Mouse (Mus musculus): Measurements from ENCODE around the gene Fam71b. TPM values are rescaled to one million over a fixed set of nuclear protein-coding genes. Genes with fewer than 3 reads are reported as not detected.

Fam71b gene
- polyA plus RNA-seq, 1 experiment from 2014 or later = not detected

DNA sequence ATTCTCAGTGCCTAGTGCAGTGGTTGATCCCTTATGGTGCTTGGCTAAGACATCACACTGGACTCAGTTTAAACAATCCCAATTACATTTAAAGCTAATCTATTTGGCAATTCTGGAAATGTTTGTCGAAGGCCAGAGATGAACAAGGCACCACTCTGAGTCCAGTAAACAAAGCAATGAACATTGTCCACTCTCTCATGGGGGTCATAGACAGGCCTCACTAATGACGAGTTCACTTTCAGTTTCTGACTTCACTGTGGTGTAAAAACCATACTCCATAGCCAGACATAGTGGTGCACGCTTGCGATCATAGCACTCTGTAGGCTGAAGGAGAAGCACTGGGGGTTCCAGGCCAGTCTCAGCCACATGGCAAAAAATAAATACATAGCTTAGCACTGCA, 25.9 kb upstream of the Fam71b start:
- Histone ChIP-seq H3K4me3 (replicated peaks) (no peak overlapping the region), H3K4me1 (replicated peaks) (peaks cover 6% of the 10 kb centered on the region; the same call in 1 of the 2 replicates), H3K36me3 (no peaks in the 10 kb centered on the region), H3K9me3 (no peaks in the 10 kb centered on the region), H3K27me3 (no peaks in the 10 kb centered on the region), H3K4me2 (no peak overlapping the region), H3K27ac (no peak overlapping the region), H3K9ac (replicated peaks) (no peak overlapping the region)
- WGBS = 88% methylated on average over 4 of the region's 4 CpGs
- ATAC-seq (ENCODE audit: insufficient number of reproducible peaks, insufficient read depth, low FRiP score, low TSS enrichment, low read depth) = no peak

DNA sequence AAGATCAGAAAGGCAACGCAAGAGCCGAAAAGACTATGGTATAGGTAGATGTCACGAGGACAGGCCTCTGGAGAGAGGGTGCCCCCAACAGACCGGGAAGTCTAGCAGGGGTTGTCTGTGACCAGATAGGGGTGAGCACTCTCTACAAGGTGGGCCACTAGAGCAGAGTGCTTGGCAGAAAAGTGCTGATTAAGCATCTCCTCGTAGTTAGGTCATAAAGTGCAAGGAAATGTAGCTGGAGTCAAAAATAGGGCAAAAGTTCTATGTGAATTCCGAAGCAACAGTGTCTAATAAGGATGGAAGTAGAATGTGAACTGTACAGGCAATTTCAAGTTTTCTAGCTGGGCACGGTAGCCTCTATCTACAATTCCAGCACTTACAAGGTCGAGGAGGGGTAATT, 25.1 kb upstream of the Fam71b start:
- H3K27me3 ChIP-seq = no peaks in the 10 kb centered on the region
- H3K4me2 ChIP-seq = no peak overlapping the region
- no peak for ATAC-seq (ENCODE audit: insufficient number of reproducible peaks, insufficient read depth, low FRiP score, low TSS enrichment, low read depth)
- peaks cover 6% of the 10 kb centered on the region; the same call in 1 of the 2 replicates for H3K4me1 ChIP-seq (replicated peaks)
- no peak overlapping the region for H3K4me3 ChIP-seq (replicated peaks)
- H3K36me3 ChIP-seq = no peaks in the 10 kb centered on the region
- H3K27ac ChIP-seq = no peak overlapping the region
- WGBS = 91% methylated on average over 8 of the region's 8 CpGs
- H3K9me3 ChIP-seq = no peaks in the 10 kb centered on the region
- H3K9ac ChIP-seq (replicated peaks) = no peak overlapping the region

- H3K4me3 ChIP-seq (replicated peaks) = no peak overlapping the region
- H3K36me3 ChIP-seq = no peaks in the 10 kb centered on the region
- H3K9ac ChIP-seq (replicated peaks) = no peak overlapping the region
- peaks cover 6% of the 10 kb centered on the region; the same call in 1 of the 2 replicates for H3K4me1 ChIP-seq (replicated peaks)
- no peaks in the 10 kb centered on the region for H3K9me3 ChIP-seq
- WGBS = 82% methylated on average over 8 of the region's 8 CpGs
- H3K27ac ChIP-seq = peak overlapping the region; percentile 62; the same call in 1 of the 2 replicates
- ATAC-seq (ENCODE audit: insufficient number of reproducible peaks, insufficient read depth, low FRiP score, low TSS enrichment, low read depth) = no peak
- no peaks in the 10 kb centered on the region for H3K27me3 ChIP-seq
- H3K4me2 ChIP-seq = no peak overlapping the region
These were observed 23.9 kb upstream of the Fam71b start for GRCm38 (mm10) chr11:46372331-46372953.

GRCm38 (mm10) chr11:46373071-46374030, 23.0 kb upstream of the Fam71b start:
- H3K27me3 ChIP-seq = no peaks in the 10 kb centered on the region
- H3K9ac ChIP-seq (replicated peaks) = no peak overlapping the region
- H3K9me3 ChIP-seq = no peaks in the 10 kb centered on the region
- no peak overlapping the region for H3K4me2 ChIP-seq
- no peaks in the 10 kb centered on the region for H3K36me3 ChIP-seq
- H3K27ac ChIP-seq = peak overlapping the region; percentile 62; the same call in 1 of the 2 replicates
- ATAC-seq (ENCODE audit: insufficient number of reproducible peaks, insufficient read depth, low FRiP score, low TSS enrichment, low read depth) = 0 out of 2 replicates have a peak, but pooled peaks have one; percentile 26
- WGBS = 73% methylated on average over 13 of the region's 13 CpGs
- H3K4me1 ChIP-seq (replicated peaks) = peaks cover 6% of the 10 kb centered on the region; the same call in 1 of the 2 replicates
- H3K4me3 ChIP-seq (replicated peaks) = no peak overlapping the region

- no peaks in the 10 kb centered on the region for H3K36me3 ChIP-seq
- H3K4me2 ChIP-seq = no peak overlapping the region
- ATAC-seq (ENCODE audit: insufficient number of reproducible peaks, insufficient read depth, low FRiP score, low TSS enrichment, low read depth) = no peak
- no peaks in the 10 kb centered on the region for H3K27me3 ChIP-seq
- 86% methylated on average over 8 of the region's 8 CpGs for WGBS
- H3K27ac ChIP-seq = no peak overlapping the region
- H3K9ac ChIP-seq (replicated peaks) = no peak overlapping the region
- no peaks in the 10 kb centered on the region for H3K9me3 ChIP-seq
- H3K4me1 ChIP-seq (replicated peaks) = peaks cover 6% of the 10 kb centered on the region; the same call in 1 of the 2 replicates
- H3K4me3 ChIP-seq (replicated peaks) = no peak overlapping the region
These were observed 21.3 kb upstream of the Fam71b start for GRCm38 (mm10) chr11:46375015-46375414.

DNA sequence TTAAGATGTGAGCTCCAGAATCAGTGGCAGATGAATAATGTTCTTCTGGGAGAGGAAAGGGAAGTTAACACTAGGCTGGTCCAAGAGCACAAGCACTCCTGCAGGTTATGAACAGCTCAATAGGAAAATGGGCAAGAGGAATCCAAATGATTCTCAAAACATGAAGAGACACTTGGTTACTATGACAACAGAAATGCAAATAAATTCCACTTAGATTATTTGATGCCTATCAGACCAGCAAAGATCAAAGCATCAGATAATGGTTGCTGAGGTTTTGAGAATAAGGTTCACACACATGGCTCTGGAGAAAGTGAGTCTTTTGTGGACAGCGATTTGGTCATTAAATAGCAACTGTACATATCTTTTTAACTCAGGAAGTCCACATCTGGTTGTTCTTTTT, 19.0 kb upstream of the Fam71b start:
- Histone ChIP-seq H3K4me1 (replicated peaks) (peaks cover 6% of the 10 kb centered on the region; the same call in 1 of the 2 replicates), H3K27ac (no peak overlapping the region), H3K27me3 (no peaks in the 10 kb centered on the region), H3K4me3 (replicated peaks) (no peak overlapping the region), H3K9me3 (no peaks in the 10 kb centered on the region), H3K4me2 (no peak overlapping the region), H3K36me3 (no peaks in the 10 kb centered on the region), H3K9ac (replicated peaks) (no peak overlapping the region)
- ATAC-seq (ENCODE audit: insufficient number of reproducible peaks, insufficient read depth, low FRiP score, low TSS enrichment, low read depth) = no peak
- WGBS = 77% methylated on average over 1 of the region's 1 CpGs

DNA sequence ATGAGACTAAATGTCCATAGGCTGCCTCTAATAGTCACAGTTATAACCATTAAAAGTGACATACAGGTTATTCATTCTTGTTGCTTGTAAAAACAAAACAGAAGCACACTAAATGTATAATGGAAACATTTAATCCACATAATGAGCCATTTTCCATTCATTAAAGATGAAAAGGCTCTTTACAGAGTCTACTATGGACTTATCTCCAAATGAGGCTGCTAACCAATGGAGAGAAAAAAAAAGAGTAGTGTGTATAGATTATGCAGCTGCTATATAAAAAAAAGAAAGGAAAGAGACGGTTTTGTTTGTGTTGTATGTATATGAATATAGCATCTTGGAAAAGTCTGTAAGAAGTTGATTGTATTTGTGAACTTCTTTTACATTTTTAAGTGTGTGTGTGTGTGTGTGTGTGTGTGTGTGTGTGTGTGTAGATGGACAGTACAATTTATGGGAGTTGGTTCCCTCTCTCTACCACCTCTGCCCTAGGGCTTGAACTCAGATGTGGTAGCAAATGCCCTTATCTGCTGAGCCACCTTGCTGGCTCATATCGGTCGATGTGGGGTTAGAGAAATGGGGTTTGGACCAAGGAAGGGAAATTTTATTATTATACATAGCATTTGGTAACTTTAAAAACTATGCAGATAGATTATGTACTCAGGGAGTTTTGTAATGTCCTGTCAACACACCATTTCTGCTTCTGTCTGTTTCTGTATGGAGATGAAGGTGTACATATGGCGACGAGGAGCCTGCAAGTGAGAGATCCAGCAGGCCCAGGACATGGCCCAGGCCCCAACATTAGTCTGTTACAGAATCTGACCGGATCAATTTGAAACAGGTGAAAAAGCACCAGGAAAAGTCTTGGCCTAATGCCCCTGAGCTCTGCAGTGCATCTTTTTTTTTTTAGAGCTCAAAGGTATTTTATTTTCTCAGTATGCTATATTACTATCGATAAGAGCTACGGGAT, 18.3 kb upstream of the Fam71b start:
- Histone ChIP-seq H3K4me1 (replicated peaks) (peaks cover 3% of the 10 kb centered on the region; the same call in 1 of the 2 replicates), H3K4me2 (no peak overlapping the region), H3K36me3 (no peaks in the 10 kb centered on the region), H3K4me3 (replicated peaks) (no peak overlapping the region), H3K9ac (replicated peaks) (no peak overlapping the region), H3K9me3 (no peaks in the 10 kb centered on the region), H3K27ac (no peak overlapping the region), H3K27me3 (no peaks in the 10 kb centered on the region)
- no peak for ATAC-seq (ENCODE audit: insufficient number of reproducible peaks, insufficient read depth, low FRiP score, low TSS enrichment, low read depth)
- WGBS = 90% methylated on average over 8 of the region's 8 CpGs

DNA sequence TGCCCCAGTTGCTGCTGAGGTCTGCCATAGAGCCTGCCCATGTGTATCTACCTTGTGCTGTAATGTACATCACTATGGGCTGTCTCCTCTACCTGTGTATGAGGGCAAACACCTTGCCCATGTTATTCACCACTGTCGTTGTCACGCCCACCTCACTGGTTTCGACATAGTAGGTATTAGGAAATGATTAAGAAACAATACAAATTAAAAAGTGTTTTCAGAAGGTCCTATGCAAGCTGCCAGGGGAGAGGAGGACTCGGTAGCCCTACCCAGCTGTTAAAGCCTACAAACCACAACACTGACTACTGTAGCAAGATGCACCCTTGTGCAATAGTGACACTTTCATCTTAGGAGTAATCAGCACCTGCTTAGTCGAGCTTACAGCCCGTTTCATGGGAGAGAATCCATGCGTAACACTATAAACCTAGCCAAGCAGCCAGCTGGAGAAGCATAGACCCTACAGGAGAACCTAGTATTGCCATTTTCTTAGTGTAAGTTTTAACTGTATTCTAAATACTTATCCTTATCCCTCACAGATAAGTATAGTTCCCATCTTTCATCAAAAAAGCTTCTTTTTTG, 16.2 kb upstream of the Fam71b start:
- Histone ChIP-seq H3K4me2 (no peak overlapping the region), H3K27ac (no peak overlapping the region), H3K9me3 (no peaks in the 10 kb centered on the region), H3K4me1 (replicated peaks) (no peaks in the 10 kb centered on the region), H3K27me3 (no peaks in the 10 kb centered on the region), H3K9ac (replicated peaks) (no peak overlapping the region), H3K4me3 (replicated peaks) (no peak overlapping the region), H3K36me3 (no peaks in the 10 kb centered on the region)
- 89% methylated on average over 7 of the region's 7 CpGs for WGBS
- ATAC-seq (ENCODE audit: insufficient number of reproducible peaks, insufficient read depth, low FRiP score, low TSS enrichment, low read depth) = no peak

DNA sequence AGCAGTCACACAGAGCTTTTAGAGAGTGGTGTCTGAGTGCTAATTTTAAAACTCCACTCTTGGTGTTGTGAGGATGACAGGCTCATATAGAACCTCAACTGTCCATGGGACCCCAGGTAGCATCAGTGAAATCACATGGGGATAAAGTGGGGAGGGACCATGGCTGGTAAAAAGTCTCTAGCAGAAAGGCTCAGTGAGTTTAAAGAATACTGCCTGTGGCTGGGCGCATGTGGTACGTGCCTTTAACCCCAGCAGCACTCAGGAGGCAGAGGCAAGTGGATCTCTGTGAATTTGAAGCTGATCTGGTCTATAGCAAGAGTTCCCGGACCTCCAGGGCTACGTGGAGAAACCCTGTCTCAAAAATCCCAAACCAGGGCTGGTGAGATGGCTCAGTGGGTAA, 13.9 kb upstream of the Fam71b start:
- Histone ChIP-seq H3K27ac (no peak overlapping the region), H3K9ac (replicated peaks) (no peak overlapping the region), H3K4me1 (replicated peaks) (no peaks in the 10 kb centered on the region), H3K9me3 (no peaks in the 10 kb centered on the region), H3K27me3 (no peaks in the 10 kb centered on the region), H3K36me3 (no peaks in the 10 kb centered on the region), H3K4me2 (no peak overlapping the region), H3K4me3 (replicated peaks) (no peak overlapping the region)
- 95% methylated on average over 4 of the region's 4 CpGs for WGBS
- ATAC-seq (ENCODE audit: insufficient number of reproducible peaks, insufficient read depth, low FRiP score, low TSS enrichment, low read depth) = no peak

- H3K4me2 ChIP-seq = no peak overlapping the region
- ATAC-seq (ENCODE audit: insufficient number of reproducible peaks, insufficient read depth, low FRiP score, low TSS enrichment, low read depth) = no peak
- no peaks in the 10 kb centered on the region for H3K4me1 ChIP-seq (replicated peaks)
- no peaks in the 10 kb centered on the region for H3K27me3 ChIP-seq
- WGBS = 69% methylated on average over 2 of the region's 2 CpGs
- H3K9me3 ChIP-seq = no peaks in the 10 kb centered on the region
- no peak overlapping the region for H3K9ac ChIP-seq (replicated peaks)
- no peak overlapping the region for H3K27ac ChIP-seq
- no peaks in the 10 kb centered on the region for H3K36me3 ChIP-seq
- no peak overlapping the region for H3K4me3 ChIP-seq (replicated peaks)
These were observed 11.4 kb upstream of the Fam71b start for GRCm38 (mm10) chr11:46384925-46385324.

Data from limb, embryonic 12.5 days (tissue).